Mouse (Mus musculus): ENCODE data around the gene Rhd. TPM values are rescaled to one million over a fixed set of nuclear protein-coding genes. Genes with fewer than 3 reads are reported as not detected.
A peak's percentile ranks its signal among the peaks of the same experiment; 100 is the strongest.

The Rhd gene
- total and polyA plus RNA-seq, 2 experiments from 2014 or later, result 0.19 to 0.70 TPM

DNA sequence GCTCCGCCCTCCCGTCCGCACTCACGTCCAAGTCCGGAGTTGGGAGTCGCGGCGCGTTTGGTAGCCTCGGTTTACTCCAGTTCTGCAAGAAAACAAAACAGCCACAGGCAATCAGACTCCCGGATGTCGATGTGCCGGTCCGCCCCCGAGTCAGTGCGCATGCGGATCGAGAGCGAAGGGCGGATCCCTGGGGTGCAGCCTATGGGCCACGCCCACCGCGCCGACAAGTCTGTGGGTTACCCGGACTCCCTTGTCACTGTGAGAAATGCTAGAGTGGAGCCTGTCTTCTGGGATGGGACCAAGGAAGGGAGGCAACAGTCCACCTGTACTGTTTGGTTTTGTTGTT lies 50.5 kb downstream of the Rhd start, which contains the start of gene Tmem50a:
Gene Tmem50a, minus strand, starts transcription at position 161 of the 346 bp plus-strand sequence.
- Histone ChIP-seq H3K36me3 (ENCODE audit: insufficient read depth) (peaks cover 13% of the 10 kb centered on the region; the same call in 1 of the 2 replicates), H3K4me1 (ENCODE audit: insufficient read depth) (0 out of 2 replicates have a peak, but pooled peaks cover 4% of the 10 kb centered on the region), H3K9ac (peak within 1 kb of the TSS; percentile 80), H3K9me3 (ENCODE audit: low read length) (no peaks in the 10 kb centered on the region), H3K4me2 (ENCODE audit: low read depth) (peak within 1 kb of the TSS; percentile 58), H3K27me3 (ENCODE audit: insufficient read depth, low read length) (no peaks in the 10 kb centered on the region), H3K27ac (ENCODE audit: low read depth, low read length) (peak within 1 kb of the TSS; percentile 94), H3K4me3 (ENCODE audit: low read depth, low read length) (peak within 1 kb of the TSS; percentile 79)
- WGBS, result under 1% methylated on average over 25 of the region's 25 CpGs
- peak; percentile 95 for DNase-seq
- peak; percentile 96 for ATAC-seq
- no peak for TF ChIP-seq CTCF (IDR thresholded peaks at IDR 0.05; ENCODE audit: low read depth)

DNA sequence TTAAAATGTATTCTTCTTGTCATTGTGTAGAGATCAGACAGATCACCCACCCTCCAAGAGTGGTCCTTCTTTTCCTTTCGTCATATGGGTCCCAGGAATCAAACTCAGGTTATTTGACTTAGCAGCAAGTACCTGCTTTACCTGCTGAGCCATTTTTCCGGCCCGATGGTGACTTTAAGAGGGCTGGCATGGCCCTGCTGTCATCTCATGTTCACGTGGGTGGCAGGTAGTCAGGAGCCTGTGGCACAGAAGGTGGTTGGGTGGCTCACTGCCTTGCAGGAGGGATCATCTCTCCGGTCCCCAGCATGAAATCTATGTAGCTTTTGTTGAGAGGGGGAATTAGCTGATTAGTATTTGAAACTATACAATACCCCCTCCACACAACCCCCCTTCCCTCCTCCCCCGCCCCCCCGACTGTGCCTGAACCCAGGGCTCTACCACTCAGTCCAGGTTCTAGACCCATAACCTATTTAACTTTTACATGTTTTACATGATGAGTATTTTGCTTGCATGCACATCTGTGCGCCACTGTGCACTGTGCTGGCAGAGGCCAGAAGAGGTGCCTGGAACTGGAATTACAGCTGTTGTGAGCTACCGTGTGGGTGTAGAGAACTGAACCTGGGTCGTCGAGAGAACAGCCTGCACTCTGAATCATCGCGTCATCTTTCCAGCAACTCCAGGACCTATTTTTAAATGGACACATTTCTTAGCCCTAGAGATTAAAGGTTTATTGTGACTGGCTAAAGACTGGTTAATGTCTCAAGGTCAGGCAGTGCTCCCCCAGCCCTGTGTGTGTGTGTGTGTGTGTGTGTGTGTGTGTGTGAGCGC lies 51.1 kb downstream of the Rhd start:
- peak overlapping the region; percentile 94; the same call in 1 of the 2 replicates for H3K27ac ChIP-seq (ENCODE audit: low read depth, low read length)
- H3K9ac ChIP-seq, result peak overlapping the region; percentile 80
- DNase-seq (no peak), ATAC-seq (peak; percentile 23)
- peak overlapping the region; percentile 79 for H3K4me3 ChIP-seq (ENCODE audit: low read depth, low read length)
- 0 out of 2 replicates have a peak, but pooled peaks cover 4% of the 10 kb centered on the region for H3K4me1 ChIP-seq (ENCODE audit: insufficient read depth)
- H3K36me3 ChIP-seq (ENCODE audit: insufficient read depth), result peaks cover 11% of the 10 kb centered on the region; the same call in 1 of the 2 replicates
- TF ChIP-seq CTCF (IDR thresholded peaks at IDR 0.05; ENCODE audit: low read depth), result no peak
- no peaks in the 10 kb centered on the region for H3K27me3 ChIP-seq (ENCODE audit: insufficient read depth, low read length)
- H3K9me3 ChIP-seq (ENCODE audit: low read length), result no peaks in the 10 kb centered on the region
- peak overlapping the region; percentile 58 for H3K4me2 ChIP-seq (ENCODE audit: low read depth)
- WGBS, result 52% methylated on average over 14 of the region's 14 CpGs

DNA sequence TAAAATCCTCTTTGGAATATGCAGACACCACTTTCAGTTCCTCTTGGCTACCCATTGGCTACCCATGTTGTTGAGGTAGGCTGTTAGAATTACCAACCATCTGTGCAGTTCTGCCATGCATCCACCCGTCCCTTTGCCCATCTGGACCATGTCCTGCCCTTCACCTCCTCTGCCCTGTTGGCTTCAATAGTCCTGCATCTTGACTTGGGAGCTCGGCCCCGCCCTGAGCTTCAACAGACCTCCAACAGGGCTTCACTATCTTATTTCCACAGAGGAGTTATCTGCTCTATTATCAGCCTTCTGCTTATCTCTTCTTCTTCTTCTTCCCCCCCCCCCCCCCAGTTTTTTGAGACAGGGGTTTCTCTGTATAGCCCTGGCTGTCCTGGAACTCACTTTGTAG lies 52.9 kb downstream of the Rhd start:
- Histone ChIP-seq H3K4me1 (ENCODE audit: insufficient read depth) (0 out of 2 replicates have a peak, but pooled peaks cover 4% of the 10 kb centered on the region), H3K9ac (no peak overlapping the region), H3K36me3 (ENCODE audit: insufficient read depth) (peaks cover 4% of the 10 kb centered on the region; the same call in 1 of the 2 replicates), H3K4me3 (ENCODE audit: low read depth, low read length) (no peak overlapping the region), H3K27me3 (ENCODE audit: insufficient read depth, low read length) (no peaks in the 10 kb centered on the region), H3K27ac (ENCODE audit: low read depth, low read length) (no peak overlapping the region), H3K4me2 (ENCODE audit: low read depth) (no peak overlapping the region), H3K9me3 (ENCODE audit: low read length) (no peaks in the 10 kb centered on the region)
- no peak for TF ChIP-seq CTCF (IDR thresholded peaks at IDR 0.05; ENCODE audit: low read depth)
- 70% methylated on average over 3 of the region's 3 CpGs for WGBS
- ATAC-seq (no peak), DNase-seq (no peak)

DNA sequence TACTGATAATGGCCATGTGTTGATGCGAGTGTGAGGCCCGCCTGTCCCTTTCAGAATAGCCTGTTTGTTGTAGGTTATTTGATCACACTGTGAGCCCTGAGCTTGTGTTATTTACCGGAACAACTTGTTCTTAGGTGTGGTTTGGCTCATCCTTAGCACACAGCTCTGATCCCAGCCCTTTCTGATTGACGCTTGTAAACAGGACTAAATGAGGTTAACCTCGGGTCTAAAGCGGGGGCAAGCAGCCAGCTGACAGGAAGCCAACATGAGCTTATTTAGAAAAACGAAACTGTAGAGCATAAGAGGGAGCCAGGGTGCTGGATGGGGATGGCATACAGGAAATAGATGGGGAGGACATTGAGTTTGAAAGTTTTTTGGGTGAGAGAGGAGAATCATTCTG lies 54.0 kb downstream of the Rhd start:
- no peak for DNase-seq
- no peak overlapping the region for H3K9ac ChIP-seq

DNA sequence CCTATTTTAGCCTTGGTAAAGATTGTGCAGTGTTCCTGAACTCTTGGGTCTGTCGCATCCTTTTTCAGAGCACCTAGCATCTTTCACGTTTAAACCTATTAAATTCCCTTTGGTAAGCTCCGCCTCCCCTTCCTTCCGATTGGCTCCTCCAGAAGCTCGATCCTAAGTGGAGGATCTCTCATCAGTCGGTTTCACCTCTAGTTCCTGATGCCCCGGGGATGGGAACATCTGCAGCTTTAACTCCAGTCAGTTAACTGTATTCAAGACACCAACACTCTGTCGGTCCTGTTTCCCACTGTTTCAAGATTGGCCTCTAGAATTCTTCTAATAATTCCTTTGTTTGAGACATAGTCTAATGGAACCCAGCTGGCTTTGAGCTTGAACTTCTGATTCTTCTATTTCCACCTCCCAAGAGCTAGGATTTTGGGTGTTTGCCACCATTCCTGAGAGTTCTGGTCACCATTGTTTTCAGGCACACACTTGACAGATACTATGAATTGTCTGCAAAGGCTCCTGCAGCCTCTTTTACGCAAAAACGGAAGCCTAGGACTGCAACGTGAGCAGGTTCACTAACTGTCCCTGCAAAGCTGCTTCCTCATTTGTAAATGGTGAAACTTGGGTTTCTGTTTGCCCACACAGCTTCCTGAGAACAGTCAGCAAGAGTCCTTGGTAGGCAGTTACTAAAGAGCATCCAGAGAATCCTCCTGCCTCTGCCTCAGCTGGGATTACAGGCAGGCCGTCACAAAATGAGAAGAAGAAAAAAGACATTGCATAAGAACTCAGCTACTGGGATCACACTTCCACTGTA lies 55.6 kb downstream of the Rhd start:
- H3K27me3 ChIP-seq (ENCODE audit: insufficient read depth, low read length), result no peaks in the 10 kb centered on the region
- H3K4me2 ChIP-seq (ENCODE audit: low read depth), result no peak overlapping the region
- WGBS, result 41% methylated on average over 12 of the region's 12 CpGs
- H3K9ac ChIP-seq, result no peak overlapping the region
- peaks cover 9% of the 10 kb centered on the region; the same call in 1 of the 2 replicates for H3K4me1 ChIP-seq (ENCODE audit: insufficient read depth)
- ATAC-seq (no peak), DNase-seq (no peak)
- no peak overlapping the region for H3K4me3 ChIP-seq (ENCODE audit: low read depth, low read length)
- H3K27ac ChIP-seq (ENCODE audit: low read depth, low read length), result no peak overlapping the region
- no peaks in the 10 kb centered on the region for H3K9me3 ChIP-seq (ENCODE audit: low read length)
- TF ChIP-seq CTCF (IDR thresholded peaks at IDR 0.05; ENCODE audit: low read depth), result no peak
- no peaks in the 10 kb centered on the region for H3K36me3 ChIP-seq (ENCODE audit: insufficient read depth)

More for the DNA sequence above, 54.0 kb downstream of the Rhd start:
- 51% methylated on average over 7 of the region's 7 CpGs for WGBS
- 0 out of 2 replicates have a peak, but pooled peaks cover 4% of the 10 kb centered on the region for H3K4me1 ChIP-seq (ENCODE audit: insufficient read depth)
- no peaks in the 10 kb centered on the region for H3K36me3 ChIP-seq (ENCODE audit: insufficient read depth)
- H3K9me3 ChIP-seq (ENCODE audit: low read length), result no peaks in the 10 kb centered on the region
- H3K27me3 ChIP-seq (ENCODE audit: insufficient read depth, low read length), result no peaks in the 10 kb centered on the region
- no peak overlapping the region for H3K4me2 ChIP-seq (ENCODE audit: low read depth)
- H3K4me3 ChIP-seq (ENCODE audit: low read depth, low read length), result no peak overlapping the region
- no peak for ATAC-seq
- no peak for TF ChIP-seq CTCF (IDR thresholded peaks at IDR 0.05; ENCODE audit: low read depth)
- H3K27ac ChIP-seq (ENCODE audit: low read depth, low read length), result no peak overlapping the region

DNA sequence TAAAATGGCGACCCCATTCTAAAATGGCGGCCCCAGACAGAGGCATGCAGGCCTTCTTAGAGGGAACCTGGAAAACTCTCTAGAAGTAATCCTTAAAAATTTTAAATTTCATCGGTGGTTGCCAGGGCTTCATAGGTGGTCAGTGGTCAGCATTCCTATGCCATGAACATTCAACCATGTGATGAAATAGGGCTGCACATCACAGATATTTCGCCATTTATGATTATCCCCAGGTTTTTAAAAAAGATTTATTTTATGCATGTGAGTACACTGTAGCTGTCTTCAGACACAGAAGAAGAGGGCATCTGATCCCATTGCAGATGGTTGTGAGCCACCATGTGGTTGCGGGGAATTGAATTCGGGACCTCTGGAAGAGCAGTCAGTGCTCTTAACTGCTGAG lies 56.3 kb downstream of the Rhd start:
- Histone ChIP-seq H3K9me3 (ENCODE audit: low read length) (no peaks in the 10 kb centered on the region), H3K27me3 (ENCODE audit: insufficient read depth, low read length) (no peaks in the 10 kb centered on the region), H3K4me3 (ENCODE audit: low read depth, low read length) (no peak overlapping the region), H3K4me2 (ENCODE audit: low read depth) (no peak overlapping the region), H3K4me1 (ENCODE audit: insufficient read depth) (peaks cover 10% of the 10 kb centered on the region), H3K36me3 (ENCODE audit: insufficient read depth) (peaks cover 6% of the 10 kb centered on the region), H3K9ac (no peak overlapping the region), H3K27ac (ENCODE audit: low read depth, low read length) (no peak overlapping the region)
- WGBS, result 96% methylated on average over 6 of the region's 6 CpGs
- ATAC-seq, result no peak
- no peak for DNase-seq
- TF ChIP-seq CTCF (IDR thresholded peaks at IDR 0.05; ENCODE audit: low read depth), result no peak
